Mouse (Mus musculus): ENCODE data around the gene Uggt2. TPM values are rescaled to one million over a fixed set of nuclear protein-coding genes. Genes with fewer than 3 reads are reported as not detected.

Uggt2 gene
- 12.6 and 20.3 TPM in 2 replicates for polyA plus RNA-seq (2015; fragmentation: Nextera tagmentation; extraction: Ambion mirVana)

DNA sequence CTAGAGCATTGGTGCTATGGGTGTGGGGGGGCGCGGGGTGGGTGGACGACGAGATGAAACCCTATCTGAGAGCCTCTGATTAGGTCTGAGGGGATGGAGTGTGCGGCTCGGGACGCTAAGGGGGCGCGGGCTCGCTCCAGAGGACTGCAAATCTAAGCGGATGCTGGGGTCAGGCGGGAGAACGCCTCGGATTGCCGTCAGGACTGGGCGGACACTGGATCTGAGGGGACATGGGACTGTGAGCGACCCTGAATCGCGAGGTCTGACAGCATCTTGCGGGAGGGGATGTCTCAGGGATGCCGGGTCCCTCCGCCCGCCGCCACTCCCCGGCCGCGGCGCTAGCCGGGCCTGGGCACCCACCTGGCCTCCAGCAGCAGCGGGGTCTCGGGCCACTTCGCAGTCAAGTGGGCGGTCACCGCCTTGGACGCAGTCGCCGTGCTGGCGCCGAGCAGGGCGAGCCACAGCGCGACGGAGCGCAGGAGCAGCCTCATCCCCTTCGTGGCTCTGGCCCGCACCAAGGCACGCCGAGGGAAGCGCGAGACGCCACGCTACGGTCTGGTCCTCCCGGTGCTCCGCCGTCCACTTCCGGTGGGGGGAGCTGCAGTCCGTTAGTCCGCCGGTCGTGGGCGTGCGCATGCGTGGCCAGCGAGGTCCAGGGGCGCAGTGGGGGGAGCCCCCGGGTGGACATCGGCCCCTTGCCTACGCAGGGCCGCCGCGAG lies at the start of gene Uggt2:
Gene Uggt2, minus strand, starts transcription at position 580 of the 719 bp plus-strand sequence.
- no peaks in the 10 kb centered on the region for H3K27me3 ChIP-seq
- H3K4me2 ChIP-seq = peak within 1 kb of the TSS; percentile 94
- no peaks in the 10 kb centered on the region for H3K9me3 ChIP-seq
- peak; percentile 95 for ATAC-seq (ENCODE audit: borderline replicate concordance, extremely low read depth, low FRiP score, low TSS enrichment)
- H3K27ac ChIP-seq = peak within 1 kb of the TSS; percentile 77
- H3K9ac ChIP-seq = peak within 1 kb of the TSS; percentile 83
- H3K36me3 ChIP-seq = no peaks in the 10 kb centered on the region
- H3K4me3 ChIP-seq = peak within 1 kb of the TSS; percentile 85
- peaks cover 5% of the 10 kb centered on the region for H3K4me1 ChIP-seq
- WGBS = under 1% methylated on average over 72 of the region's 72 CpGs

DNA sequence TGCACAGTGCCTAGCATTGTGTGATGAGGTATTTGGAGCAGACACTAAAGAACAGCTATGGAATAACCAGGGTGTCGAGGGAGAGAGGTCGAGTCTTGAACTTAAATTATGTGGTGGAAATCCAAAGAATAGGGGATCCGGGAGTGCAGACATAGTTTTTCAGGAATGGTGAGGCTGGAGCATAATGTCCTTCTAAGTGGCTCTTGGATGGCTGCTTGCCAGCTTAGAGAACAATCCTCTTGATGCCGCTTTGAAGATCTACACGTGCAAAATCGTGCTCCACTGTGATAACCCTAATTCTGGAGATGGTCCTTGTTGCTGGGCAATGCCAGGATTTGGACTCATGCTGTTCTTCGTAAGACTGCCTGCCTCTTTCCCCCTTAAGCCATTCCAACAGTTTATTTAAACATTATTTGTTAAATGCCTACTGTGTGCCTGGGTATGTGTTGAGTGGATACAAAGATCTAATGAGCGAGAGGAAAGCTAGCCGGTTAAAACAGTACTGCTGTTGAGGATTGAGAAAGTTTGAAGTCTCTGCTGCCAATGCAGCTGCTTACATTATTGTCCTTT lies 40.2 kb upstream of the Uggt2 start:
- Histone ChIP-seq H3K9me3 (no peaks in the 10 kb centered on the region), H3K4me1 (peaks cover 16% of the 10 kb centered on the region), H3K27ac (no peak overlapping the region), H3K9ac (peak overlapping the region; percentile 51), H3K4me3 (peak overlapping the region; percentile 72), H3K4me2 (peak overlapping the region; percentile 96), H3K36me3 (no peaks in the 10 kb centered on the region), H3K27me3 (peaks cover 56% of the 10 kb centered on the region)
- WGBS = 30% methylated on average over 9 of the region's 9 CpGs
- ATAC-seq (ENCODE audit: borderline replicate concordance, extremely low read depth, low FRiP score, low TSS enrichment) = no peak

DNA sequence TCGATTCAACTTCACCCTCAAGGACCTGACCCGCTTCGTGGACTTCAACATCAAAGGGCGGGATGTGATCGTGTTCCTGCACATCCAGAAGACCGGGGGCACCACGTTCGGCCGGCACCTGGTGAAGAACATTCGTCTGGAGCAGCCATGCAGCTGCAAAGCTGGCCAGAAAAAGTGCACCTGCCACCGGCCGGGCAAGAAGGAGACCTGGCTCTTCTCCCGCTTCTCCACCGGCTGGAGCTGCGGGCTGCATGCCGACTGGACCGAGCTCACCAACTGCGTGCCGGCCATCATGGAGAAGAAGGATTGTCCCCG lies 39.5 kb upstream of the Uggt2 start:
- Histone ChIP-seq H3K27me3 (peaks cover 56% of the 10 kb centered on the region), H3K4me1 (peaks cover 16% of the 10 kb centered on the region), H3K27ac (no peak overlapping the region), H3K9me3 (no peaks in the 10 kb centered on the region), H3K4me2 (peak overlapping the region; percentile 96), H3K9ac (peak overlapping the region; percentile 51), H3K36me3 (no peaks in the 10 kb centered on the region), H3K4me3 (peak overlapping the region; percentile 72)
- 2% methylated on average over 20 of the region's 20 CpGs for WGBS
- ATAC-seq (ENCODE audit: borderline replicate concordance, extremely low read depth, low FRiP score, low TSS enrichment) = no peak

DNA sequence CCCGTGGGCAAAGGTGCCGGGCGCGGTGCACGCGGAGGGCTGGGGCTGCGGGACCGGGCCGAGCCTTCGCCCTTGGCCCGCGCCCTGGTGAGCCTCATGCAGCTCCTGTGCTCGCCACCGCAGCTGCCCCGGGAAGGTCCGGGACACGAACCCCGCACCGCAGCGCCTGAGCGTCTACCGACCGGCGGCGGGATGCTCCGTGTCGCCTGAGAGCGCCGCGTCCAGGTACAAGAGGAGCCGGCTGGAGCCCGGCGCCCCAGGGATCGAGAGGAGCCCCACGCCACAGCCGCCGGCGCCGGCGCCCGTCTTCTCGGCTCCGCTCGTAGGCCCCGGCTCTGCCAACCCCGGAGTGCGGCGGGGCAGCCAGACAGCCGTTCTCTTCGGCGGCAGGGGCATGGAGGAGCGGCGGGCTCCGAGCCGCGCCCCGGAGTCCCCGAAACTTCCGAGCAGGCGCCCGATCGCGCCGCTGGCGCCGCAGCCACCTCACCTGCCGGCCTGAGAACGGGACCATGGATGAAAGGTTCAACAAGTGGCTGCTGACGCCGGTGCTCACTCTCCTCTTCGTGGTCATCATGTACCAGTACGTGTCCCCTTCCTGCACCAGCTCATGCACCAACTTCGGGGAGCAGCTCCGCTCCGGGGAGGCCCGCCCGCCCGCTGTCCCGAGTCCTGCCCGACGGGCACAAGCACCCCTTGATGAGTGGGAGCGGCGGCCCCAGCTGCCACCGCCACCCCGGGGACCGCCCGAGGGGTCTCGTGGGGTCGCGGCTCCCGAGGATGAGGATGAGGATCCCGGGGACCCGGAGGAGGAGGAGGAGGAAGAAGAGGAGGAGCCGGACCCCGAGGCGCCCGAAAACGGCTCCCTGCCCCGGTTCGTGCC lies 38.9 kb upstream of the Uggt2 start, which contains the start of gene Hs6st3:
Gene Hs6st3, plus strand, starts transcription at position 436 of the 880 bp plus-strand sequence.
- peak; percentile 37 for ATAC-seq (ENCODE audit: borderline replicate concordance, extremely low read depth, low FRiP score, low TSS enrichment)
- H3K27me3 ChIP-seq = peaks cover 56% of the 10 kb centered on the region

DNA sequence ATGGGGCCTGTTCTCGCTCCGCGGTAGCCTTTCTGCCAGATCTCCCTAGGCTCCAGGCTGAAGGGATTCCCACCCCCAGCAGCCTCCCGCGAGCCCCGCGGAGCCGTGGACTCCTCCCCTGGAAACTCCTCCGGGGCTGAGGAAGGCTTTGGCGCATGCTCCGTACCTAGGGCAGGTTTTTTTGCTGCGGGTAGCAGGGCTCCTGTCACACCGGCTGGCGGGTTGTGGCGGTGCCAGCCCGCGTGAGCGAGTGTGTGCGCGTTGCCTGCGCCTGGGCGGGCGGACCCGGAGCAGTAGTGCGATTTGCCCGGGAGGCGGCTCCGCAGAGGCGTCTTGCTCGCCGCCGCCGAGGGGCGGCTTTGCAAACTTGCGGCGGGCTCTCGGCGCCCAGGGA lies 38.3 kb upstream of the Uggt2 start:
- Histone ChIP-seq H3K27ac (0 out of 2 replicates have a peak overlapping the region, but pooled peaks have one; percentile 17), H3K4me2 (peak overlapping the region; percentile 96), H3K9ac (peak overlapping the region; percentile 51), H3K9me3 (no peaks in the 10 kb centered on the region), H3K36me3 (no peaks in the 10 kb centered on the region), H3K4me1 (peaks cover 16% of the 10 kb centered on the region), H3K27me3 (peaks cover 56% of the 10 kb centered on the region), H3K4me3 (peak overlapping the region; percentile 72)
- WGBS = under 1% methylated on average over 38 of the region's 38 CpGs
- ATAC-seq (ENCODE audit: borderline replicate concordance, extremely low read depth, low FRiP score, low TSS enrichment) = peak; percentile 87

More for the DNA sequence above, 38.9 kb upstream of the Uggt2 start, which contains the start of gene Hs6st3:
- Histone ChIP-seq H3K4me2 (peak within 1 kb of the TSS; percentile 96), H3K4me1 (peaks cover 16% of the 10 kb centered on the region), H3K9me3 (no peaks in the 10 kb centered on the region), H3K4me3 (peak within 1 kb of the TSS; percentile 72), H3K9ac (peak within 1 kb of the TSS; percentile 51), H3K36me3 (no peaks in the 10 kb centered on the region), H3K27ac (0 out of 2 replicates have a peak within 1 kb of the TSS, but pooled peaks have one; percentile 17)
- under 1% methylated on average over 99 of the region's 100 CpGs for WGBS

DNA sequence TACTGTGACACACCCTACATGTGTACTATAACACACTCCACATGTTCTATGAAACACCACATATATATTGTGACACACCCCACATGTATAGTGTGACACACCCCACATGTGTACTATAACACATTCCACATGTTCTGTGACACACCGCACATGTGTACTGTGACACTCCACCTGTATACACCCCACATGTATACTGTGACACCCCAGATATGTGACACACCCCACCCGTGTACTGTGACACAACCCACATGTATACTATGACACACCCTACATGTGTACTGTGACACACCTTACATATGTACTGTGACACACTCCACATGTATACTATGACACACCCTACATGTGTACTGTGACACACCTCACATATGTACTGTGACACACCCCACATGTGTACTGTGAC lies 28.1 kb upstream of the Uggt2 start:
- Histone ChIP-seq H3K4me1 (no peaks in the 10 kb centered on the region), H3K9me3 (no peaks in the 10 kb centered on the region), H3K27me3 (no peaks in the 10 kb centered on the region), H3K4me2 (no peak overlapping the region), H3K36me3 (no peaks in the 10 kb centered on the region), H3K9ac (no peak overlapping the region), H3K4me3 (no peak overlapping the region), H3K27ac (no peak overlapping the region)
- no peak for ATAC-seq (ENCODE audit: borderline replicate concordance, extremely low read depth, low FRiP score, low TSS enrichment)
- 97% methylated on average over 2 of the region's 2 CpGs for WGBS

DNA sequence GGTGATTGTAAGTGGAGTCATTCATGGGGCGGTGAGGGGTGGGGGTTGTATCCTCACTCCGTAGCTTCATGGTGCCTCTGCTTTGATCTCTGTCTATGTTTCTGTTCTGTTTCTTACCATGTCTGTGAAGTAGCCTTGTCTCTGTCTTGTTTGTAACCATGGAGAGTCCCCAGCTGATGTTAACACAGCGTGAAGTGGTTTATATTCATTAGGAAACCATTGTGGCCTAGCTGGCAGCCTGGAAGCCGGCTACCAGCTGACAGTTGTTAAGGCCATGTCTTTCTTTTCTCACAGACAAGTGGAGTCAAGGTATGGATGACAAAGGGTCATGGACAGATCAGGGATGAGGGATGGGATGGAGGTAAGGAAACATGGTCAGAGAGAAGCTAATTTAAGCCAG lies 26.6 kb upstream of the Uggt2 start:
- no peak overlapping the region for H3K4me3 ChIP-seq
- no peak overlapping the region for H3K9ac ChIP-seq
- H3K9me3 ChIP-seq = no peaks in the 10 kb centered on the region
- no peaks in the 10 kb centered on the region for H3K4me1 ChIP-seq
- no peaks in the 10 kb centered on the region for H3K36me3 ChIP-seq
- WGBS = 74% methylated on average over 4 of the region's 4 CpGs
- no peaks in the 10 kb centered on the region for H3K27me3 ChIP-seq
- ATAC-seq (ENCODE audit: borderline replicate concordance, extremely low read depth, low FRiP score, low TSS enrichment) = no peak
- H3K27ac ChIP-seq = no peak overlapping the region
- H3K4me2 ChIP-seq = no peak overlapping the region

DNA sequence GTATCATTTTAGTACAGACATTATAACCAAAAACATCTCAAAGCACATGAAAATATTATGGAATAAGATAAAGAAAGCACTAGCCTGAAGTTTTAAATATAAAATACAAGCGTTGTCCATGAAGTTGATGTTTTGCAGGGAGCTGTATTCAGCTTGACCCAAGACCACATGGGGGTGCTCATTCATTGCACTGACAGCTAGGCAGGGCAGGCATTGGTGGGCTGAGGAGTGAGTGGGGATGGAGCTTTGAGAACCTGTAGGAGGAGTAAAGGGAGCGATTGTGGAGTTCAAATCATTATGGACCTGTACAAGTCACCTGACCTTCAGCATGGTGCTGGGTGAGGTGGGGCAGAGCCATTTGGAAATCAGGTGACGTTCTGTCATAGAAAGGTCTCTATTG lies 24.8 kb upstream of the Uggt2 start:
- WGBS = 27% methylated on average over 3 of the region's 3 CpGs
- Histone ChIP-seq H3K4me3 (peak overlapping the region; percentile 36), H3K4me1 (no peaks in the 10 kb centered on the region), H3K4me2 (peak overlapping the region; percentile 64), H3K9me3 (no peaks in the 10 kb centered on the region), H3K27me3 (no peaks in the 10 kb centered on the region), H3K9ac (no peak overlapping the region), H3K36me3 (no peaks in the 10 kb centered on the region), H3K27ac (peak overlapping the region; percentile 80; the same call in 1 of the 2 replicates)
- ATAC-seq (ENCODE audit: borderline replicate concordance, extremely low read depth, low FRiP score, low TSS enrichment) = peak; percentile 82; the same call in 1 of the 2 replicates

DNA sequence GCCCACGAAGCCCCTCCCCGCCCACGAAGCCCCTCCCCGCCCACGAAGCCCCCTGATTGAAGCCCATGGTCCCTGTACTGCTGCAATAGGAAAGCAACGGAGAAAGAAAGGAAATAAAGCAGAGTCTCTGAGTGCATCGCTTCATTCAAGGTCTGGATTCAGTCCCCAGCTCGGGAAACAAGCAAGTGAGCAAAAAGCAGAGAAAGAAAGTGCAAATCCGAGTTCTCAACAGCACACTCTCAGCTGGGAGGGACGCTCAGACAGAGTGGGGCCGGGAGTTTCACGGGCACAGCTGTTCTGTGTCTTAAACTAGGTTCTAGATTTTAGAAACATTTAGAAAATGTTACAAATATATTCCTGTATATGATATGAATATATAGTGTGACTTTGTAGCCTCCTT lies 24.4 kb upstream of the Uggt2 start:
- Histone ChIP-seq H3K27me3 (no peaks in the 10 kb centered on the region), H3K4me2 (peak overlapping the region; percentile 64), H3K4me1 (no peaks in the 10 kb centered on the region), H3K27ac (peak overlapping the region; percentile 80), H3K9ac (peak overlapping the region; percentile 39), H3K4me3 (peak overlapping the region; percentile 36), H3K36me3 (no peaks in the 10 kb centered on the region), H3K9me3 (no peaks in the 10 kb centered on the region)
- peak; percentile 51 for ATAC-seq (ENCODE audit: borderline replicate concordance, extremely low read depth, low FRiP score, low TSS enrichment)
- 3% methylated on average over 12 of the region's 12 CpGs for WGBS

DNA sequence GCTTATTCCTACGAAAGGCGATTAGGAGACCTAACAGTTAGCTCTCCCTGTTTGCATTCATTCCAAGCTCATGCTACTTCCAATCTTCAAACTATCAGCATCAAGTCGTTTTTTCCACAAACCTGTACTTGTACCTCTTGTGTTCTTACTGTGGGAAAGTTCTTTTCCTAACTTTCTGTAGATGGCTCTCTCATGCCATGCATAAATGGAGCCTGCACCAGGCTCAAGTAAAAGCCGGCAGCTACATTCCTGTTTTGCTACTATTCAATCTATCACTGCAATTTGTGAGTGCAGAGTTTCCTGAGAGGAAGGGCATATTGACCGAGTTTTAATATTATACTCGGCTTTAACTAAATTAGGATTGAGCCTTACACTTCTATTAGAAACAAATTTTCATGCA lies 13.3 kb upstream of the Uggt2 start:
- no peak overlapping the region for H3K4me2 ChIP-seq
- no peaks in the 10 kb centered on the region for H3K36me3 ChIP-seq
- H3K27ac ChIP-seq = no peak overlapping the region
- H3K9ac ChIP-seq = no peak overlapping the region
- WGBS = 64% methylated on average over 6 of the region's 6 CpGs
- no peak for ATAC-seq (ENCODE audit: borderline replicate concordance, extremely low read depth, low FRiP score, low TSS enrichment)
- H3K9me3 ChIP-seq = no peaks in the 10 kb centered on the region
- H3K27me3 ChIP-seq = no peaks in the 10 kb centered on the region
- no peak overlapping the region for H3K4me3 ChIP-seq
- 0 out of 2 replicates have a peak, but pooled peaks cover 6% of the 10 kb centered on the region for H3K4me1 ChIP-seq

DNA sequence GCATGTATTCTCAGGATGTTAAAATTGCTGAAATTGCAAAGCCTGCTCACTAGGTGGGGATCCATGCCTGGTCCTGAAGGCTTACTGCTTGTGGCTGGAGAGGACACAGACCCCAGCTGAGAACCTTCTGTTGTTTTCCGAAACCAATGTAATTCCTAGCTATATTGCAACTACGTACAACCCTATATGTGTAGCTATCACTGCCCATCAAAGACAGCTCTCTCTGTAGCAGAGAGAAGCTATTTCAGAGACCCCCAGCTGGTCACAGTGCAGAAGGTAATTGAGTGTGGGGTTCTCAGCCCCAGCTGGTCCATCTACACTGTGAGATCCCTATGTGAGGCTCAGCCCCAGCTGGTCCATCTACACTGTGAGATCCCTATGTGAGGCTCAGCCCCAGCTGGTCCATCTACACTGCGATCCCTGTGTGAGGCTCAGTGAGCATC lies 10.6 kb upstream of the Uggt2 start:
- Histone ChIP-seq H3K9me3 (no peaks in the 10 kb centered on the region), H3K27me3 (no peaks in the 10 kb centered on the region), H3K9ac (no peak overlapping the region), H3K36me3 (no peaks in the 10 kb centered on the region), H3K4me2 (no peak overlapping the region), H3K4me1 (0 out of 2 replicates have a peak, but pooled peaks cover 6% of the 10 kb centered on the region), H3K27ac (0 out of 2 replicates have a peak overlapping the region, but pooled peaks have one; percentile 3), H3K4me3 (no peak overlapping the region)
- 61% methylated on average over 3 of the region's 3 CpGs for WGBS
- ATAC-seq (ENCODE audit: borderline replicate concordance, extremely low read depth, low FRiP score, low TSS enrichment) = peak; percentile 80

All from lung, embryonic 15.5 days (tissue).